ENCODE assay signal across 15 mouse cellular contexts in the genomic region with DNA sequence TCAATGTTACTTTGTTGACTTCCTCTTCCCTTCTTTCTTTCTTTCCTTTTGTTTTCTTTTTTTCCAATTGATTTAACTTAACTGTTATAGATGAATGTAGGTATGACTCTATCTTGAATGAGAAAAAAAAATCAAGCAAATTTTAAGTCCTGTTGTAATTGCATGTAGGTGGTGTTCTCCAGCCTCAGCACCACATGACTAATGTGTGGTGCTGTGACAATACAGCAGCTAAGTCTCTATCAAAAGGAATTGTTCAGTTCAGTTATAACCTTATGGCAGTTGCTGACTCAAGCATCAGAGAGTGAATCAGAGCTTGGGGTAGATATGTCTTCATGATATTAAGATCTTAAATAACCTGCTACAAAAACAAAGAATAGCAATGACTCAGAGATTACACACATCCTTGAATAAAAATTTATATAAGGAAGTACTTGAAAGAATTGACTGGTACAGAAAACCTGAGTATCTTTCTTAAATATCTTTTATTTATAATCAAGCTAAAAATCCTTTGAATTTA.
DNase-seq lines count a peak whose midpoint lies in the region.
"Had no signal": no experiment of that assay in that cellular context is flagged by ENCODE, and none has a peak within 500 bp of the region (broad histone marks: within the 10 kb centered on the region; RNA-seq: fewer than 3 reads in every experiment).

No protein-coding gene starts in this region.

- DNase-seq in right cerebral cortex, adult 18-20 months: peak; percentile 5
- DNase-seq in right cerebral cortex, postnatal 36 days (ENCODE audit: low spot score in 2 of 2): no peak
- peak; percentile 50 for DNase-seq in brain, adult 2 months (ENCODE audit: low read depth, low spot score)
- DNase-seq in neural tube, embryonic 10.5 days (ENCODE audit: extremely low spot score, low spot score): no peak
- DNase-seq in heart, adult 8-10 months (ENCODE audit: low spot score): no peak
- DNase-seq: adrenal gland, adult 8-10 months; adrenal gland, postnatal 14 days; adrenal gland, postnatal 36 days; cerebellum, adult 11 months; cerebellum, adult 18-20 months; cerebellum, adult 8-10 months; cerebellum, adult 9-11 months; cerebellum, postnatal 14 days; cerebellum, postnatal 36 days; embryo, embryonic 11 days had no signal

Comparison
In these comparisons a context has a peak if more than half of its experiments do, and no peak if none do; other contexts are left out.
1. DNase-seq: peak in right cerebral cortex, adult 18-20 months (single experiment) and brain, adult 2 months (single experiment); none in right cerebral cortex, postnatal 36 days (0 of 2), neural tube, embryonic 10.5 days (single experiment) and heart, adult 8-10 months (single experiment).